20 mouse cellular contexts compared by ENCODE assay signal in genomic region chr1:87858529-87858928, GRCm38 (mm10). TPM values are rescaled to one million over a fixed set of nuclear protein-coding genes. Genes with fewer than 3 reads are reported as not detected.
DNase-seq lines count a peak whose midpoint lies in the region; ATAC-seq and TF ChIP-seq lines count a peak whose summit lies in the region.
"Had no signal": no experiment of that assay in that cellular context is flagged by ENCODE, and none has a peak within 500 bp of the region (broad histone marks: within the 10 kb centered on the region; RNA-seq: fewer than 3 reads in every experiment).

No protein-coding gene starts in this region.

- DNase-seq in kidney, adult 11 months = peak; percentile 61
- DNase-seq in spleen, adult 2 months (ENCODE audit: low read depth in 1 of 2, low spot score in 2 of 2) = no peak
- no peak for DNase-seq in spleen, postnatal 4 days (ENCODE audit: low spot score in 2 of 2)
- peak; percentile 55 to 74 for DNase-seq in kidney, postnatal 36 days
- peak; percentile 44 for DNase-seq in stomach, postnatal 0 days (ENCODE audit: low spot score)
- DNase-seq in thymus, adult 18-20 months = no peak
- no peak for DNase-seq in left cerebral cortex, adult 11 months (ENCODE audit: low spot score)
- DNase-seq: adrenal gland, postnatal 14 days; gastrocnemius, postnatal 36 days; midbrain, embryonic 14.5 days; spleen, adult 18-20 months had no signal

- H3K4me1 ChIP-seq in kidney, embryonic 14.5 days (ENCODE audit: control insufficient read depth, insufficient read depth, low read length) = peaks cover 14% of the 10 kb centered on the region
- peaks cover 31% of the 10 kb centered on the region for H3K4me1 ChIP-seq in spleen, adult 2 months (ENCODE audit: control insufficient read depth, insufficient read depth, insufficient read length)
- 0 out of 2 replicates have a peak, but pooled peaks cover 5% of the 10 kb centered on the region for H3K4me1 ChIP-seq in stomach, postnatal 0 days (replicated peaks; ENCODE audit: control insufficient read depth, insufficient read depth)

- TF ChIP-seq EP300 in stomach, postnatal 0 days (optimal IDR thresholded peaks at IDR 0.05) = no peak

- H3K27me3 ChIP-seq in kidney, embryonic 14.5 days (ENCODE audit: control insufficient read depth, insufficient read depth, low read length) = no peaks in the 10 kb centered on the region
- H3K27me3 ChIP-seq in spleen, adult 2 months (ENCODE audit: control insufficient read depth, insufficient read depth, low read length) = no peaks in the 10 kb centered on the region
- no peaks in the 10 kb centered on the region for H3K27me3 ChIP-seq in stomach, postnatal 0 days (ENCODE audit: control insufficient read depth, insufficient read depth, low read length)
- H3K27me3 ChIP-seq: CH12.LX; forebrain, embryonic 15.5 days; limb, embryonic 12.5 days; lung, embryonic 15.5 days; neural tube, embryonic 13.5 days had no signal

- WGBS in kidney, embryonic 14.5 days = 83% methylated on average over 2 of the region's 2 CpGs
- WGBS in spleen, adult 2 months = 57% methylated on average over 2 of the region's 2 CpGs
- WGBS in stomach, postnatal 0 days = 48% methylated on average over 2 of the region's 2 CpGs

- no peaks in the 10 kb centered on the region for H3K36me3 ChIP-seq in kidney, embryonic 14.5 days (ENCODE audit: control insufficient read depth, insufficient read depth, low read length)
- no peaks in the 10 kb centered on the region for H3K36me3 ChIP-seq in spleen, adult 2 months (ENCODE audit: control insufficient read depth, insufficient read depth, low read length)
- H3K36me3 ChIP-seq in stomach, postnatal 0 days (ENCODE audit: control insufficient read depth, insufficient read depth, low read length) = no peaks in the 10 kb centered on the region
- H3K36me3 ChIP-seq: forebrain, embryonic 15.5 days; hindbrain, embryonic 10.5 days; limb, embryonic 12.5 days; lung, embryonic 15.5 days; neural tube, embryonic 13.5 days had no signal

- no peak for TF ChIP-seq CTCF in spleen, adult 2 months (IDR thresholded peaks at IDR 0.05; ENCODE audit: extremely low read depth, insufficient read depth, insufficient read length, insufficient replicate concordance)
- TF ChIP-seq CTCF in stomach, postnatal 0 days (IDR thresholded peaks at IDR 0.05; ENCODE audit: low read depth) = no peak

- ATAC-seq in kidney, embryonic 14.5 days (ENCODE audit: low FRiP score, low TSS enrichment) = no peak
- peak; percentile 55 for ATAC-seq in stomach, postnatal 0 days (ENCODE audit: low FRiP score, low TSS enrichment)
- ATAC-seq: forebrain, embryonic 15.5 days; hindbrain, postnatal 0 days had no signal

- no peak overlapping the region for H3K27ac ChIP-seq in kidney, embryonic 14.5 days (ENCODE audit: low read depth, low read length)
- peak overlapping the region; percentile 24 for H3K27ac ChIP-seq in spleen, adult 2 months (ENCODE audit: insufficient read depth, low read length)
- no peak overlapping the region for H3K27ac ChIP-seq in stomach, postnatal 0 days (replicated peaks)
- H3K27ac ChIP-seq: forebrain, embryonic 15.5 days; hindbrain, embryonic 10.5 days; hindbrain, postnatal 0 days; limb, embryonic 12.5 days; liver, embryonic 14.5 days; lung, embryonic 15.5 days; neural tube, embryonic 13.5 days had no signal

- no peak overlapping the region for H3K4me2 ChIP-seq in kidney, embryonic 14.5 days (replicated peaks; ENCODE audit: low read depth, low read length)
- H3K4me2 ChIP-seq in stomach, postnatal 0 days (replicated peaks; ENCODE audit: low read depth) = no peak overlapping the region
- H3K4me2 ChIP-seq: forebrain, embryonic 15.5 days; limb, embryonic 12.5 days; lung, embryonic 15.5 days; neural tube, embryonic 13.5 days had no signal

- no peak overlapping the region for H3K4me3 ChIP-seq in kidney, embryonic 14.5 days (ENCODE audit: low read length)
- H3K4me3 ChIP-seq in spleen, adult 2 months (ENCODE audit: extremely low read depth, insufficient read depth, insufficient read length) = no peak overlapping the region
- H3K4me3 ChIP-seq in stomach, postnatal 0 days (ENCODE audit: low read depth, low read length) = no peak overlapping the region
- H3K4me3 ChIP-seq: forebrain, embryonic 15.5 days; hindbrain, embryonic 10.5 days; limb, embryonic 12.5 days; lung, embryonic 15.5 days; neural tube, embryonic 13.5 days had no signal

- no peaks in the 10 kb centered on the region for H3K9me3 ChIP-seq in kidney, embryonic 14.5 days (ENCODE audit: control insufficient read depth, low read length)
- H3K9me3 ChIP-seq in stomach, postnatal 0 days (ENCODE audit: control insufficient read depth, low read length) = no peaks in the 10 kb centered on the region
- H3K9me3 ChIP-seq: forebrain, embryonic 15.5 days; hindbrain, embryonic 10.5 days; limb, embryonic 12.5 days; lung, embryonic 15.5 days; neural tube, embryonic 13.5 days had no signal

- no peak for TF ChIP-seq POLR2A in spleen, adult 2 months (IDR thresholded peaks at IDR 0.05; ENCODE audit: low read depth, low read length)

- no peak overlapping the region for H3K9ac ChIP-seq in kidney, embryonic 14.5 days (ENCODE audit: low read depth, low read length)
- no peak overlapping the region for H3K9ac ChIP-seq in stomach, postnatal 0 days (ENCODE audit: low read length)
- H3K9ac ChIP-seq: forebrain, embryonic 15.5 days; limb, embryonic 12.5 days; liver, embryonic 14.5 days; lung, embryonic 15.5 days; neural tube, embryonic 13.5 days had no signal

RNA-seq across cellular contexts. Expression of gene Dgkd, which starts 5.4 kb away (rescaled TPM):
- 18.1 and 32.6 TPM in 2 replicates for polyA plus RNA-seq in kidney, embryonic 14.5 days (2014; fragmentation: Nextera tagmentation; extraction: Ambion mirVana)
- 62.4 and 69.4 TPM in 2 replicates for polyA plus RNA-seq in spleen, adult 2 months (2012; rRNA removed)
- 8.7 and 9.5 TPM in 2 replicates for polyA plus RNA-seq in stomach, postnatal 0 days (2015; fragmentation: Nextera tagmentation; extraction: Ambion mirVana)

RNA-seq across cellular contexts. Expression of gene Sag, which starts 55.0 kb away (rescaled TPM):
- polyA plus RNA-seq in kidney, embryonic 14.5 days (2014; fragmentation: Nextera tagmentation; extraction: Ambion mirVana) = 2.6 and 3.7 TPM in 2 replicates
- polyA plus RNA-seq in spleen, adult 2 months (2012; rRNA removed) = 0.22 and 0.57 TPM in 2 replicates
- 0.53 and 0.57 TPM in 2 replicates for polyA plus RNA-seq in stomach, postnatal 0 days (2015; fragmentation: Nextera tagmentation; extraction: Ambion mirVana)

Comparison
In these comparisons a context has a peak if more than half of its experiments do, and no peak if none do; other contexts are left out.
1. DNase-seq: peak in kidney, adult 11 months (single experiment), kidney, postnatal 36 days (2 of 2) and stomach, postnatal 0 days (single experiment); none in spleen, adult 2 months (0 of 2), spleen, postnatal 4 days (0 of 2), thymus, adult 18-20 months (0 of 2) and left cerebral cortex, adult 11 months (single experiment).